Comparison of ENCODE assay signal across 9 mouse cellular contexts in genomic region chr8:107389557-107389956, GRCm38 (mm10). TPM values are rescaled to one million over a fixed set of nuclear protein-coding genes. Genes with fewer than 3 reads are reported as not detected.
DNase-seq lines count a peak whose midpoint lies in the region; ATAC-seq and TF ChIP-seq lines count a peak whose summit lies in the region.
"Had no signal": no experiment of that assay in that cellular context is flagged by ENCODE, and none has a peak within 500 bp of the region (broad histone marks: within the 10 kb centered on the region; RNA-seq: fewer than 3 reads in every experiment).

No protein-coding gene starts in this region.

- WGBS in liver, adult 2 months = 35% methylated on average over 8 of the region's 8 CpGs
- 82% methylated on average over 8 of the region's 8 CpGs for WGBS in liver, embryonic 11.5 days
- WGBS in embryonic facial prominence, embryonic 14.5 days = 45% methylated on average over 8 of the region's 8 CpGs
- 89% methylated on average over 8 of the region's 8 CpGs for WGBS in thymus, adult 2 months

- TF ChIP-seq CTCF in liver, adult 2 months (IDR thresholded peaks at IDR 0.05; ENCODE audit: low read depth, low read length) = no peak
- TF ChIP-seq CTCF in thymus, adult 2 months (IDR thresholded peaks at IDR 0.05; ENCODE audit: borderline replicate concordance, control insufficient read depth, extremely low read depth, insufficient read depth, low read length, poor library complexity) = no peak

- peak; percentile 31 for DNase-seq in liver, adult 2 months (ENCODE audit: extremely low read depth, low read depth, low spot score)
- no peak for DNase-seq in liver, embryonic 11.5 days (ENCODE audit: low spot score)
- peak; percentile 80 for DNase-seq in adrenal gland, postnatal 25 days
- peak; percentile 91 for DNase-seq in embryonic facial prominence, embryonic 14.5 days (ENCODE audit: low spot score)
- DNase-seq in lung, postnatal 10 days = peak; percentile 81
- DNase-seq in retina, postnatal 1 day = no peak
- DNase-seq in thymus, adult 2 months = no peak

- ATAC-seq in liver, embryonic 11.5 days (replicated peaks; ENCODE audit: low FRiP score) = no peak
- peak; percentile 63 for ATAC-seq in embryonic facial prominence, embryonic 14.5 days (ENCODE audit: low read depth)

- no peak for TF ChIP-seq POLR2A in liver, adult 2 months (IDR thresholded peaks at IDR 0.05; ENCODE audit: extremely low read depth, insufficient read depth, low read length)
- no peak for TF ChIP-seq POLR2A in thymus, adult 2 months (IDR thresholded peaks at IDR 0.05; ENCODE audit: control insufficient read depth, extremely low read depth, insufficient read depth, low read length, poor library complexity)

- H3K79me2 ChIP-seq in liver, adult 2 months (ENCODE audit: control insufficient read depth, insufficient read depth, low read length) = no peaks in the 10 kb centered on the region

- no peaks in the 10 kb centered on the region for H3K36me3 ChIP-seq in liver, adult 2 months (ENCODE audit: control insufficient read depth, insufficient read depth, low read length)
- no peaks in the 10 kb centered on the region for H3K36me3 ChIP-seq in liver, embryonic 11.5 days (ENCODE audit: control insufficient read depth, insufficient read depth, low read length)
- H3K36me3 ChIP-seq in embryonic facial prominence, embryonic 14.5 days (ENCODE audit: control insufficient read depth, insufficient read depth, low read length) = no peaks in the 10 kb centered on the region
- H3K36me3 ChIP-seq in thymus, adult 2 months (ENCODE audit: control insufficient read depth, insufficient read depth, low read length) = no peaks in the 10 kb centered on the region
- H3K36me3 ChIP-seq: heart, embryonic 15.5 days had no signal

- H3K4me3 ChIP-seq in liver, adult 2 months (ENCODE audit: insufficient read depth, low read depth, low read length) = no peak overlapping the region
- H3K4me3 ChIP-seq in liver, embryonic 11.5 days (ENCODE audit: low read depth, low read length) = no peak overlapping the region
- no peak overlapping the region for H3K4me3 ChIP-seq in embryonic facial prominence, embryonic 14.5 days (ENCODE audit: low read depth, low read length)
- H3K4me3 ChIP-seq in thymus, adult 2 months (ENCODE audit: control insufficient read depth, insufficient read depth, low read length) = no peak overlapping the region
- H3K4me3 ChIP-seq: heart, embryonic 15.5 days; myocyte had no signal

- no peak overlapping the region for H3K4me2 ChIP-seq in liver, embryonic 11.5 days
- no peak overlapping the region for H3K4me2 ChIP-seq in embryonic facial prominence, embryonic 14.5 days (ENCODE audit: low read depth, low read length)
- H3K4me2 ChIP-seq: heart, embryonic 15.5 days had no signal

- H3K4me1 ChIP-seq in liver, adult 2 months (ENCODE audit: control insufficient read depth, insufficient read depth, low read length) = no peaks in the 10 kb centered on the region
- H3K4me1 ChIP-seq in liver, embryonic 11.5 days (replicated peaks; ENCODE audit: control insufficient read depth, insufficient read depth, low read length) = no peaks in the 10 kb centered on the region
- H3K4me1 ChIP-seq in embryonic facial prominence, embryonic 14.5 days (ENCODE audit: control insufficient read depth, insufficient read depth, low read length) = peaks cover 19% of the 10 kb centered on the region
- 0 out of 2 replicates have a peak, but pooled peaks cover 2% of the 10 kb centered on the region for H3K4me1 ChIP-seq in thymus, adult 2 months (replicated peaks; ENCODE audit: control insufficient read depth, insufficient read depth, low read length)

- H3K9ac ChIP-seq in liver, adult 2 months (ENCODE audit: low read depth, low read length) = no peak overlapping the region
- no peak overlapping the region for H3K9ac ChIP-seq in liver, embryonic 11.5 days (ENCODE audit: low read depth, low read length)
- H3K9ac ChIP-seq in embryonic facial prominence, embryonic 14.5 days (ENCODE audit: low read depth, low read length) = no peak overlapping the region
- H3K9ac ChIP-seq: heart, embryonic 15.5 days had no signal

- no peaks in the 10 kb centered on the region for H3K27me3 ChIP-seq in liver, adult 2 months (ENCODE audit: control insufficient read depth, insufficient read depth, low read length)
- H3K27me3 ChIP-seq in liver, embryonic 11.5 days (replicated peaks; ENCODE audit: control insufficient read depth, insufficient read depth, low read length) = no peaks in the 10 kb centered on the region
- no peaks in the 10 kb centered on the region for H3K27me3 ChIP-seq in embryonic facial prominence, embryonic 14.5 days (replicated peaks; ENCODE audit: control insufficient read depth, insufficient read depth, low read length)
- H3K27me3 ChIP-seq in thymus, adult 2 months (ENCODE audit: control insufficient read depth, insufficient read depth, low read length) = no peaks in the 10 kb centered on the region
- H3K27me3 ChIP-seq: heart, embryonic 15.5 days had no signal

- no peaks in the 10 kb centered on the region for H3K9me3 ChIP-seq in liver, embryonic 11.5 days (ENCODE audit: control insufficient read depth, low read length)
- no peaks in the 10 kb centered on the region for H3K9me3 ChIP-seq in embryonic facial prominence, embryonic 14.5 days (ENCODE audit: control insufficient read depth, low read length)
- H3K9me3 ChIP-seq: heart, embryonic 15.5 days had no signal

- no peak overlapping the region for H3K27ac ChIP-seq in liver, adult 2 months (replicated peaks; ENCODE audit: insufficient read depth, low read depth, low read length)
- no peak overlapping the region for H3K27ac ChIP-seq in liver, embryonic 11.5 days (ENCODE audit: low read depth, low read length)
- H3K27ac ChIP-seq in embryonic facial prominence, embryonic 14.5 days (replicated peaks; ENCODE audit: low read depth, low read length) = no peak overlapping the region
- no peak overlapping the region for H3K27ac ChIP-seq in thymus, adult 2 months (ENCODE audit: control insufficient read depth, insufficient read depth, low read length)
- H3K27ac ChIP-seq: heart, embryonic 15.5 days had no signal

RNA-seq across cellular contexts. Expression of gene Nqo1, which starts 13.4 kb away (rescaled TPM):
- total RNA-seq in liver, adult 2 months (2014; rRNA removed) = 20.0 and 20.6 TPM in 2 replicates
- 12.6 and 13.8 TPM in 2 replicates for polyA plus RNA-seq in liver, adult 2 months (2012; rRNA removed)
- polyA plus RNA-seq in liver, embryonic 11.5 days (2014; fragmentation: Nextera tagmentation; extraction: Ambion mirVana) = 12.5 and 15.9 TPM in 2 replicates
- total RNA-seq in adrenal gland, postnatal 25 days (2021) = 4.6 and 6.2 TPM in 2 replicates
- polyA plus RNA-seq in embryonic facial prominence, embryonic 14.5 days (2014; fragmentation: Nextera tagmentation; extraction: Ambion mirVana) = 17.9 and 19.7 TPM in 2 replicates
- polyA plus RNA-seq in thymus, adult 2 months (2012; rRNA removed) = 6.7 and 12.8 TPM in 2 replicates

RNA-seq across cellular contexts. Expression of gene Nob1, which starts 35.3 kb away (rescaled TPM):
- total RNA-seq in liver, adult 2 months (2014; rRNA removed) = 2.4 and 2.8 TPM in 2 replicates
- polyA plus RNA-seq in liver, adult 2 months (2012; rRNA removed) = 11.2 and 14.3 TPM in 2 replicates
- polyA plus RNA-seq in liver, embryonic 11.5 days (2014; fragmentation: Nextera tagmentation; extraction: Ambion mirVana) = 92.9 and 93.3 TPM in 2 replicates
- total RNA-seq in adrenal gland, postnatal 25 days (2021) = 29.6 and 40.6 TPM in 2 replicates
- polyA plus RNA-seq in embryonic facial prominence, embryonic 14.5 days (2014; fragmentation: Nextera tagmentation; extraction: Ambion mirVana) = 42.7 and 42.8 TPM in 2 replicates
- polyA plus RNA-seq in thymus, adult 2 months (2012; rRNA removed) = 46.5 and 52.2 TPM in 2 replicates

RNA-seq across cellular contexts. Expression of gene Wwp2, which starts 46.6 kb away (rescaled TPM):
- 11.8 and 14.4 TPM in 2 replicates for total RNA-seq in liver, adult 2 months (2014; rRNA removed)
- 13.0 and 15.0 TPM in 2 replicates for polyA plus RNA-seq in liver, adult 2 months (2012; rRNA removed)
- polyA plus RNA-seq in liver, embryonic 11.5 days (2014; fragmentation: Nextera tagmentation; extraction: Ambion mirVana) = 37.6 and 40.2 TPM in 2 replicates
- total RNA-seq in adrenal gland, postnatal 25 days (2021) = 23.9 and 44.1 TPM in 2 replicates
- 77.8 and 112 TPM in 2 replicates for polyA plus RNA-seq in embryonic facial prominence, embryonic 14.5 days (2014; fragmentation: Nextera tagmentation; extraction: Ambion mirVana)
- 78.0 and 79.8 TPM in 2 replicates for polyA plus RNA-seq in thymus, adult 2 months (2012; rRNA removed)

Comparison
In these comparisons a context has a peak if more than half of its experiments do, and no peak if none do; other contexts are left out.
1. DNase-seq: peak in liver, adult 2 months (single experiment), adrenal gland, postnatal 25 days (single experiment), embryonic facial prominence, embryonic 14.5 days (single experiment) and lung, postnatal 10 days (single experiment); none in liver, embryonic 11.5 days (single experiment), retina, postnatal 1 day (single experiment) and thymus, adult 2 months (single experiment).